Mouse (Mus musculus) heart, embryonic 16.5 days (tissue): Measurements from ENCODE around the gene Cldn16. TPM values are rescaled to one million over a fixed set of nuclear protein-coding genes. Genes with fewer than 3 reads are reported as not detected.
A peak's percentile ranks its signal among the peaks of the same experiment; 100 is the strongest.
"Not testable (repeated sequence)": the region's sequence is repeated elsewhere in the genome, so short reads cannot be mapped to it uniquely, and the experiment has no call there.

Experiments
- ATAC-seq: fragments of 200-750 bp; cut with Nextera tagmentation; replicated peaks from 2 replicates; pipeline ENCODE4 v1.8.0; 2017; ENCODE audit warnings: moderate number of reproducible peaks; ENCODE audit not compliant: insufficient read depth, low FRiP score; ENCODE audit errors: extremely low read depth
- H3K27ac ChIP-seq: fragments of 300-500 bp; sonication (generic); 2 replicates; pipeline ENCODE4 v1.5.1; 2014; ENCODE audit warnings: mild to moderate bottlenecking, low read length, control low read depth, moderate library complexity
- H3K27me3 ChIP-seq: fragments of 300-500 bp; sonication (generic); 2 replicates; pipeline ENCODE4 v1.6.1; 2014; ENCODE audit warnings: low read length, mixed read lengths; ENCODE audit not compliant: control insufficient read depth, insufficient read depth
- H3K36me3 ChIP-seq: fragments of 300-500 bp; sonication (generic); 2 replicates; pipeline ENCODE4 v1.6.1; 2014; ENCODE audit not compliant: control insufficient read depth, insufficient read depth
- H3K4me1 ChIP-seq: fragments of 300-500 bp; sonication (generic); 2 replicates; pipeline ENCODE4 v1.6.1; 2014; ENCODE audit warnings: low read length, mixed read lengths; ENCODE audit not compliant: control insufficient read depth, insufficient read depth
- H3K4me2 ChIP-seq: fragments of 300-500 bp; sonication (generic); 2 replicates; pipeline ENCODE4 v1.6.1; 2014; ENCODE audit warnings: low read depth, mild to moderate bottlenecking, control low read depth, low read length
- H3K4me3 ChIP-seq: fragments of 300-500 bp; sonication (generic); 2 replicates; pipeline ENCODE4 v1.5.1; 2014; ENCODE audit warnings: mild to moderate bottlenecking, control low read depth, low read length
- H3K9ac ChIP-seq: fragments of 300-500 bp; sonication (generic); 2 replicates; pipeline ENCODE4 v1.6.1; 2014; ENCODE audit warnings: low read length, control low read depth
- H3K9me3 ChIP-seq: fragments of 300-500 bp; sonication (generic); replicated peaks from 2 replicates; pipeline ENCODE4 v1.6.1; 2016; ENCODE audit warnings: low read length; ENCODE audit not compliant: control insufficient read depth
- WGBS: fragments of 180-500 bp; shearing (Covaris S2); extraction: QIAGEN DNeasy Blood & Tissue Kit; methylation state at CpG from one replicate; pipeline ENCODE4 v1.1.7; 2014; 5-methylcytosine and 5-hydroxymethylcytosine counted together
- polyA plus RNA-seq: library from polyadenylated mRNA; unstranded; fragments of >200 nt; fragmentation: Nextera tagmentation; extraction: Ambion mirVana; gene quantifications from 2 replicates; pipeline ENCODE4 v1.2.1, GENCODE M21; 2015

Gene Cldn16
- polyA plus RNA-seq, 1 experiment from 2014 or later = not detected

- Histone ChIP-seq H3K4me2 (no peak overlapping the region), H3K27me3 (no peaks in the 10 kb centered on the region), H3K4me3 (no peak overlapping the region), H3K36me3 (no peaks in the 10 kb centered on the region), H3K27ac (no peak overlapping the region), H3K9me3 (no peaks in the 10 kb centered on the region), H3K9ac (no peak overlapping the region), H3K4me1 (no peaks in the 10 kb centered on the region)
- ATAC-seq = no peak
- WGBS = 60% methylated on average over 3 of the region's 3 CpGs
These were observed 8.8 kb upstream of the Cldn16 start for GRCm38 (mm10) chr16:26454163-26454562.

GRCm38 (mm10) chr16:26456182-26456581 is 6.8 kb upstream of the Cldn16 start:
- H3K4me2 ChIP-seq = no peak overlapping the region
- H3K9ac ChIP-seq = no peak overlapping the region
- H3K4me3 ChIP-seq = no peak overlapping the region
- no peak for ATAC-seq
- no peak overlapping the region for H3K27ac ChIP-seq
- no peaks in the 10 kb centered on the region for H3K9me3 ChIP-seq
- H3K4me1 ChIP-seq = no peaks in the 10 kb centered on the region
- H3K36me3 ChIP-seq = no peaks in the 10 kb centered on the region
- H3K27me3 ChIP-seq = no peaks in the 10 kb centered on the region
- WGBS = 72% methylated on average over 2 of the region's 2 CpGs

GRCm38 (mm10) chr16:26466535-26466934 is 3.6 kb downstream of the Cldn16 start:
- Histone ChIP-seq H3K4me1 (no peaks in the 10 kb centered on the region), H3K27me3 (no peaks in the 10 kb centered on the region), H3K9me3 (no peaks in the 10 kb centered on the region), H3K4me3 (no peak overlapping the region), H3K27ac (no peak overlapping the region), H3K9ac (no peak overlapping the region), H3K36me3 (no peaks in the 10 kb centered on the region), H3K4me2 (no peak overlapping the region)
- 85% methylated on average over 4 of the region's 4 CpGs for WGBS
- no peak for ATAC-seq

- no peaks in the 10 kb centered on the region for H3K9me3 ChIP-seq
- H3K27me3 ChIP-seq = no peaks in the 10 kb centered on the region
- H3K4me2 ChIP-seq = no peak overlapping the region
- H3K9ac ChIP-seq = no peak overlapping the region
- no peaks in the 10 kb centered on the region for H3K36me3 ChIP-seq
- no peak overlapping the region for H3K27ac ChIP-seq
- ATAC-seq = no peak
- 84% methylated on average over 4 of the region's 4 CpGs for WGBS
- no peaks in the 10 kb centered on the region for H3K4me1 ChIP-seq
- H3K4me3 ChIP-seq = no peak overlapping the region
These were observed 8.3 kb downstream of the Cldn16 start for GRCm38 (mm10) chr16:26471254-26471653.

- no peaks in the 10 kb centered on the region for H3K27me3 ChIP-seq
- no peaks in the 10 kb centered on the region for H3K9me3 ChIP-seq
- no peak overlapping the region for H3K27ac ChIP-seq
- no peaks in the 10 kb centered on the region for H3K36me3 ChIP-seq
- H3K4me3 ChIP-seq = no peak overlapping the region
- WGBS = 13% methylated on average over 2 of the region's 2 CpGs
- no peak overlapping the region for H3K9ac ChIP-seq
- ATAC-seq = no peak
- H3K4me1 ChIP-seq = 0 out of 2 replicates have a peak, but pooled peaks cover 2% of the 10 kb centered on the region
- no peak overlapping the region for H3K4me2 ChIP-seq
These were observed 32.8 kb downstream of the Cldn16 start for GRCm38 (mm10) chr16:26495721-26496120.

GRCm38 (mm10) chr16:26499705-26500104 is 36.8 kb downstream of the Cldn16 start:
- H3K36me3 ChIP-seq, H3K9me3 ChIP-seq, H3K4me2 ChIP-seq, H3K4me1 ChIP-seq, H3K27ac ChIP-seq, H3K4me3 ChIP-seq, H3K27me3 ChIP-seq, ATAC-seq, H3K9ac ChIP-seq: not testable (repeated sequence)
- WGBS = 83% methylated on average over 3 of the region's 3 CpGs

- no peaks in the 10 kb centered on the region for H3K27me3 ChIP-seq
- H3K4me3 ChIP-seq = no peak overlapping the region
- H3K4me2 ChIP-seq = no peak overlapping the region
- H3K4me1 ChIP-seq = 0 out of 2 replicates have a peak, but pooled peaks cover 2% of the 10 kb centered on the region
- WGBS = 42% methylated on average over 3 of the region's 3 CpGs
- H3K9me3 ChIP-seq = no peaks in the 10 kb centered on the region
- H3K36me3 ChIP-seq = no peaks in the 10 kb centered on the region
- H3K9ac ChIP-seq = no peak overlapping the region
- 0 out of 2 replicates have a peak, but pooled peaks have one; percentile 41 for ATAC-seq
- H3K27ac ChIP-seq = no peak overlapping the region
These were observed 37.8 kb downstream of the Cldn16 start for GRCm38 (mm10) chr16:26500738-26501137.

GRCm38 (mm10) chr16:26504961-26505360 is 42.0 kb downstream of the Cldn16 start:
- Histone ChIP-seq H3K9ac (no peak overlapping the region), H3K4me3 (no peak overlapping the region), H3K4me1 (0 out of 2 replicates have a peak, but pooled peaks cover 2% of the 10 kb centered on the region), H3K27ac (no peak overlapping the region), H3K36me3 (no peaks in the 10 kb centered on the region), H3K4me2 (no peak overlapping the region), H3K27me3 (no peaks in the 10 kb centered on the region), H3K9me3 (no peaks in the 10 kb centered on the region)
- 79% methylated on average over 4 of the region's 4 CpGs for WGBS
- no peak for ATAC-seq

- no peaks in the 10 kb centered on the region for H3K36me3 ChIP-seq
- ATAC-seq = no peak
- no peaks in the 10 kb centered on the region for H3K4me1 ChIP-seq
- 53% methylated on average over 2 of the region's 2 CpGs for WGBS
- no peak overlapping the region for H3K9ac ChIP-seq
- H3K9me3 ChIP-seq = no peaks in the 10 kb centered on the region
- H3K4me2 ChIP-seq = no peak overlapping the region
- no peak overlapping the region for H3K4me3 ChIP-seq
- H3K27ac ChIP-seq = no peak overlapping the region
- no peaks in the 10 kb centered on the region for H3K27me3 ChIP-seq
These were observed 56.7 kb downstream of the Cldn16 start for GRCm38 (mm10) chr16:26519596-26519995.
